Mouse (Mus musculus) megakaryocyte-erythroid progenitor cell, adult 5-6 weeks (primary cell): ENCODE measurements around the gene Cntnap2. TPM values are rescaled to one million over a fixed set of nuclear protein-coding genes. Genes with fewer than 3 reads are reported as not detected.

Experiments used
- ATAC-seq: replicated peaks from 2 replicates; pipeline ENCODE4 v1.8.0; 2016; ENCODE audit warnings: mild to moderate bottlenecking, inconsistent platforms; ENCODE audit not compliant: severe bottlenecking, poor library complexity, low FRiP score, low TSS enrichment
- total RNA-seq, 2 experiments: library from RNA; stranded (forward) in 1 of 2; stranded (reverse) in 1 of 2; fragments of 200-1000, 215-1000 nt in 1 of 2; fragments of >200 nt in 1 of 2; fragmentation: Nextera tagmentation in 1 of 2; gene quantifications; 2 replicates each; pipeline ENCODE4 v1.2.3; 2014 to 2017

Gene Cntnap2
- total RNA-seq, 2 experiments from 2014 or later = not detected

GRCm38 (mm10) chr6:46802264-46803110 lies 1743.3 kb downstream of the Cntnap2 start:
- ATAC-seq = no peak

GRCm38 (mm10) chr6:46856635-46857034 lies 1797.5 kb downstream of the Cntnap2 start:
- no peak for ATAC-seq

- no peak for ATAC-seq
These were observed 1801.9 kb downstream of the Cntnap2 start for GRCm38 (mm10) chr6:46861076-46861475.

- ATAC-seq = no peak
These were observed 1807.2 kb downstream of the Cntnap2 start for GRCm38 (mm10) chr6:46866317-46866716.

- ATAC-seq = no peak
These were observed 1827.1 kb downstream of the Cntnap2 start for GRCm38 (mm10) chr6:46886230-46886629.

- no peak for ATAC-seq
These were observed 1850.0 kb downstream of the Cntnap2 start for GRCm38 (mm10) chr6:46909167-46909566.

- ATAC-seq = no peak
These were observed 1859.6 kb downstream of the Cntnap2 start for GRCm38 (mm10) chr6:46918701-46919274.

- no peak for ATAC-seq
These were observed 1860.8 kb downstream of the Cntnap2 start for GRCm38 (mm10) chr6:46919973-46920372.

- no peak for ATAC-seq
These were observed 1865.6 kb downstream of the Cntnap2 start for GRCm38 (mm10) chr6:46924709-46925108.

- no peak for ATAC-seq
These were observed 1886.5 kb downstream of the Cntnap2 start for GRCm38 (mm10) chr6:46945703-46946102.

GRCm38 (mm10) chr6:46961022-46961686 lies 1902.0 kb downstream of the Cntnap2 start:
- peak; percentile 73 for ATAC-seq

GRCm38 (mm10) chr6:46963261-46963660 lies 1904.1 kb downstream of the Cntnap2 start:
- ATAC-seq = no peak

- ATAC-seq = no peak
These were observed 1904.5 kb downstream of the Cntnap2 start for GRCm38 (mm10) chr6:46963693-46964092.

GRCm38 (mm10) chr6:46972640-46973039 lies 1913.5 kb downstream of the Cntnap2 start:
- ATAC-seq = no peak

- ATAC-seq = no peak
These were observed 1936.9 kb downstream of the Cntnap2 start for GRCm38 (mm10) chr6:46996010-46996602.

GRCm38 (mm10) chr6:47004430-47004829 lies 1945.3 kb downstream of the Cntnap2 start:
- no peak for ATAC-seq

GRCm38 (mm10) chr6:47012933-47013332 lies 1953.8 kb downstream of the Cntnap2 start:
- no peak for ATAC-seq

- ATAC-seq = peak; percentile 87
These were observed 1954.4 kb downstream of the Cntnap2 start for GRCm38 (mm10) chr6:47013535-47013934.

GRCm38 (mm10) chr6:47014886-47015586 lies 1955.9 kb downstream of the Cntnap2 start:
- no peak for ATAC-seq
